Mouse (Mus musculus): ENCODE results near the gene Slc38a10. TPM values are rescaled to one million over a fixed set of nuclear protein-coding genes. Genes with fewer than 3 reads are reported as not detected.

The Slc38a10 gene
- polyA plus RNA-seq, 1 experiment from 2014 or later = 35.5 TPM

GRCm38 (mm10) chr11:120159653-120160052 is 8.5 kb upstream of the Slc38a10 start:
- no peak for ATAC-seq (ENCODE audit: low read depth)
- Histone ChIP-seq H3K9me3 (replicated peaks) (no peaks in the 10 kb centered on the region), H3K36me3 (no peaks in the 10 kb centered on the region), H3K4me2 (no peak overlapping the region), H3K4me3 (replicated peaks) (no peak overlapping the region), H3K4me1 (replicated peaks) (peaks cover 32% of the 10 kb centered on the region), H3K27me3 (no peaks in the 10 kb centered on the region), H3K9ac (no peak overlapping the region), H3K27ac (0 out of 2 replicates have a peak overlapping the region, but pooled peaks have one; percentile 54)
- WGBS (ENCODE audit: insufficient replicate concordance) = 46% methylated on average over 5 of the region's 5 CpGs
- no peak for DNase-seq

GRCm38 (mm10) chr11:120158828-120159227 is 7.7 kb upstream of the Slc38a10 start:
- Histone ChIP-seq H3K4me2 (peak overlapping the region; percentile 13), H3K9me3 (replicated peaks) (no peaks in the 10 kb centered on the region), H3K27me3 (no peaks in the 10 kb centered on the region), H3K4me3 (replicated peaks) (no peak overlapping the region), H3K36me3 (no peaks in the 10 kb centered on the region), H3K4me1 (replicated peaks) (peaks cover 28% of the 10 kb centered on the region), H3K27ac (peak overlapping the region; percentile 48; the same call in 1 of the 2 replicates), H3K9ac (no peak overlapping the region)
- DNase-seq = no peak
- under 1% methylated on average over 5 of the region's 5 CpGs for WGBS (ENCODE audit: insufficient replicate concordance)
- peak; percentile 67 for ATAC-seq (ENCODE audit: low read depth)

- Histone ChIP-seq H3K4me1 (replicated peaks) (peaks cover 49% of the 10 kb centered on the region), H3K9ac (peak overlapping the region; percentile 86), H3K27me3 (no peaks in the 10 kb centered on the region), H3K4me2 (peak overlapping the region; percentile 89), H3K36me3 (peaks cover 20% of the 10 kb centered on the region; the same call in 1 of the 2 replicates), H3K27ac (peak overlapping the region; percentile 81), H3K9me3 (replicated peaks) (no peaks in the 10 kb centered on the region), H3K4me3 (replicated peaks) (peak overlapping the region; percentile 81)
- DNase-seq (no peak), ATAC-seq (ENCODE audit: low read depth) (peak; percentile 39)
- WGBS (ENCODE audit: insufficient replicate concordance) = under 1% methylated on average over 44 of the region's 44 CpGs
These were observed 570 bp downstream of the Slc38a10 start for GRCm38 (mm10) chr11:120150440-120151112.

- WGBS (ENCODE audit: insufficient replicate concordance) = 23% methylated on average over 6 of the region's 6 CpGs
- Histone ChIP-seq H3K9ac (peak overlapping the region; percentile 86), H3K4me2 (peak overlapping the region; percentile 89), H3K4me1 (replicated peaks) (peaks cover 58% of the 10 kb centered on the region), H3K27me3 (no peaks in the 10 kb centered on the region), H3K9me3 (replicated peaks) (no peaks in the 10 kb centered on the region), H3K36me3 (peaks cover 28% of the 10 kb centered on the region; the same call in 1 of the 2 replicates), H3K4me3 (replicated peaks) (peak overlapping the region; percentile 81), H3K27ac (peak overlapping the region; percentile 81; the same call in 1 of the 2 replicates)
- DNase-seq (no peak), ATAC-seq (ENCODE audit: low read depth) (no peak)
These were observed 1.5 kb downstream of the Slc38a10 start for GRCm38 (mm10) chr11:120149510-120150200.

GRCm38 (mm10) chr11:120148201-120148855 is 2.8 kb downstream of the Slc38a10 start:
- 78% methylated on average over 8 of the region's 8 CpGs for WGBS (ENCODE audit: insufficient replicate concordance)
- no peak for ATAC-seq (ENCODE audit: low read depth)
- no peak overlapping the region for H3K4me3 ChIP-seq (replicated peaks)

GRCm38 (mm10) chr11:120143708-120144497 is 7.2 kb downstream of the Slc38a10 start:
- Histone ChIP-seq H3K4me2 (no peak overlapping the region), H3K4me1 (replicated peaks) (peaks cover 80% of the 10 kb centered on the region), H3K27ac (peak overlapping the region; percentile 63), H3K9me3 (replicated peaks) (no peaks in the 10 kb centered on the region), H3K27me3 (no peaks in the 10 kb centered on the region), H3K9ac (0 out of 2 replicates have a peak overlapping the region, but pooled peaks have one; percentile 9), H3K36me3 (peaks cover 53% of the 10 kb centered on the region), H3K4me3 (replicated peaks) (no peak overlapping the region)
- WGBS (ENCODE audit: insufficient replicate concordance) = 59% methylated on average over 13 of the region's 13 CpGs
- ATAC-seq (ENCODE audit: low read depth) (no peak), DNase-seq (no peak)

More at GRCm38 (mm10) chr11:120148201-120148855, 2.8 kb downstream of the Slc38a10 start:
- Histone ChIP-seq H3K4me1 (replicated peaks) (peaks cover 71% of the 10 kb centered on the region), H3K9me3 (replicated peaks) (no peaks in the 10 kb centered on the region), H3K27ac (no peak overlapping the region), H3K36me3 (peaks cover 36% of the 10 kb centered on the region), H3K4me2 (no peak overlapping the region), H3K9ac (no peak overlapping the region), H3K27me3 (no peaks in the 10 kb centered on the region)
- no peak for DNase-seq

- H3K27me3 ChIP-seq = no peaks in the 10 kb centered on the region
- WGBS (ENCODE audit: insufficient replicate concordance) = 51% methylated on average over 3 of the region's 3 CpGs
- DNase-seq = no peak
- H3K4me3 ChIP-seq (replicated peaks) = no peak overlapping the region
- H3K27ac ChIP-seq = peak overlapping the region; percentile 77
- H3K9me3 ChIP-seq (replicated peaks) = no peaks in the 10 kb centered on the region
- 0 out of 2 replicates have a peak overlapping the region, but pooled peaks have one; percentile 26 for H3K9ac ChIP-seq
- peaks cover 56% of the 10 kb centered on the region for H3K36me3 ChIP-seq
- 0 out of 2 replicates have a peak overlapping the region, but pooled peaks have one; percentile 8 for H3K4me2 ChIP-seq
- peak; percentile 63 for ATAC-seq (ENCODE audit: low read depth)
- H3K4me1 ChIP-seq (replicated peaks) = peaks cover 82% of the 10 kb centered on the region
These were observed 8.5 kb downstream of the Slc38a10 start for GRCm38 (mm10) chr11:120142601-120143051.

GRCm38 (mm10) chr11:120140255-120140654 is 10.9 kb downstream of the Slc38a10 start:
- Histone ChIP-seq H3K27me3 (no peaks in the 10 kb centered on the region), H3K4me1 (replicated peaks) (peaks cover 87% of the 10 kb centered on the region), H3K27ac (no peak overlapping the region), H3K9me3 (replicated peaks) (no peaks in the 10 kb centered on the region), H3K36me3 (peaks cover 50% of the 10 kb centered on the region), H3K9ac (no peak overlapping the region), H3K4me2 (no peak overlapping the region), H3K4me3 (replicated peaks) (no peak overlapping the region)
- ATAC-seq (ENCODE audit: low read depth) = no peak
- 76% methylated on average over 6 of the region's 6 CpGs for WGBS (ENCODE audit: insufficient replicate concordance)
- DNase-seq = no peak

- 13% methylated on average over 10 of the region's 10 CpGs for WGBS (ENCODE audit: insufficient replicate concordance)
- Histone ChIP-seq H3K4me1 (replicated peaks) (peaks cover 86% of the 10 kb centered on the region), H3K27me3 (no peaks in the 10 kb centered on the region), H3K4me2 (no peak overlapping the region), H3K9me3 (replicated peaks) (no peaks in the 10 kb centered on the region), H3K36me3 (peaks cover 54% of the 10 kb centered on the region), H3K27ac (0 out of 2 replicates have a peak overlapping the region, but pooled peaks have one; percentile 9), H3K9ac (peak overlapping the region; percentile 31), H3K4me3 (replicated peaks) (no peak overlapping the region)
- 0 out of 2 replicates have a peak, but pooled peaks have one; percentile 1 for ATAC-seq (ENCODE audit: low read depth)
- DNase-seq = no peak
These were observed 11.8 kb downstream of the Slc38a10 start for GRCm38 (mm10) chr11:120139309-120139731.

GRCm38 (mm10) chr11:120137625-120138004 is 13.5 kb downstream of the Slc38a10 start:
- H3K9me3 ChIP-seq (replicated peaks) = no peaks in the 10 kb centered on the region
- H3K27ac ChIP-seq = peak overlapping the region; percentile 73
- WGBS (ENCODE audit: insufficient replicate concordance) = 46% methylated on average over 5 of the region's 5 CpGs
- H3K4me2 ChIP-seq = peak overlapping the region; percentile 51
- peak overlapping the region; percentile 50 for H3K9ac ChIP-seq
- no peak for ATAC-seq (ENCODE audit: low read depth)
- H3K36me3 ChIP-seq = peaks cover 61% of the 10 kb centered on the region
- no peak for DNase-seq
- H3K4me3 ChIP-seq (replicated peaks) = 0 out of 2 replicates have a peak overlapping the region, but pooled peaks have one; percentile 22
- H3K4me1 ChIP-seq (replicated peaks) = peaks cover 73% of the 10 kb centered on the region
- no peaks in the 10 kb centered on the region for H3K27me3 ChIP-seq

All from liver, embryonic 13.5 days (tissue).